Mouse (Mus musculus) myocyte (in vitro differentiated cells): Measurements from ENCODE around the gene Spty2d1. TPM values are rescaled to one million over a fixed set of nuclear protein-coding genes. Genes with fewer than 3 reads are reported as not detected.

Source experiments
- H3K27me3 ChIP-seq: one replicate; pipeline ENCODE4 v1.6.1; 2011; ENCODE audit not compliant: control insufficient read depth, insufficient read depth, insufficient read length
- H3K36me3 ChIP-seq: one replicate; pipeline ENCODE4 v1.6.1; 2011; ENCODE audit not compliant: control insufficient read depth, insufficient read depth
- H3K4me2 ChIP-seq: one replicate; pipeline ENCODE4 v1.6.1; 2011; ENCODE audit warnings: low read depth, control low read depth
- H3K4me3 ChIP-seq: one replicate; pipeline ENCODE4 v1.5.1; 2011; ENCODE audit warnings: mild to moderate bottlenecking, control low read depth, moderate library complexity
- H3K79me2 ChIP-seq: one replicate; pipeline ENCODE4 v1.6.1; 2011; ENCODE audit not compliant: control insufficient read depth, insufficient read depth
- H3ac ChIP-seq: one replicate; pipeline ENCODE4 v1.6.1; 2011; ENCODE audit not compliant: control insufficient read depth, insufficient read length
- CEBPB ChIP-seq: IDR thresholded peaks from 2 replicates; pipeline ENCODE4 v1.6.1; 2011; ENCODE audit warnings: mild to moderate bottlenecking, moderate library complexity; ENCODE audit not compliant: poor library complexity, insufficient read depth, severe bottlenecking
- E2F4 ChIP-seq: IDR thresholded peaks from one replicate; pipeline ENCODE4 v1.6.1; 2011; ENCODE audit warnings: mild to moderate bottlenecking, control low read depth, moderate library complexity; ENCODE audit not compliant: insufficient read depth
- MAX ChIP-seq: IDR thresholded peaks from one replicate; pipeline ENCODE4 v1.6.1; 2011; ENCODE audit warnings: low read depth, mild to moderate bottlenecking, control low read depth
- MYOD1 ChIP-seq, 3 experiments: IDR thresholded peaks; one replicate each; pipeline ENCODE4 v1.6.1; 2011; ENCODE audit warnings: control low read depth in 2 of 3, low read depth in 2 of 3, mild to moderate bottlenecking in 2 of 3, moderate library complexity in 1 of 3; ENCODE audit not compliant: insufficient read length in 2 of 3, control insufficient read depth in 1 of 3
- MYOG ChIP-seq, 3 experiments: IDR thresholded peaks; one replicate each; pipeline ENCODE4 v1.6.1; 2011; ENCODE audit warnings: control low read depth in 2 of 3, low read depth in 2 of 3, mild to moderate bottlenecking in 2 of 3; ENCODE audit not compliant: insufficient read length in 2 of 3, control insufficient read depth in 1 of 3, insufficient read depth in 1 of 3
- POLR2A ChIP-seq: IDR thresholded peaks from one replicate; pipeline ENCODE4 v1.6.1; 2011; ENCODE audit warnings: low read depth, mild to moderate bottlenecking, control low read depth, moderate library complexity; ENCODE audit not compliant: insufficient read length
- POLR2AphosphoS2 ChIP-seq: IDR thresholded peaks from one replicate; pipeline ENCODE4 v1.6.1; 2011; ENCODE audit warnings: low read depth, control low read depth; ENCODE audit not compliant: insufficient read length
- REST ChIP-seq: IDR thresholded peaks from one replicate; pipeline ENCODE4 v1.6.1; 2011; ENCODE audit warnings: mild to moderate bottlenecking, control low read depth, moderate library complexity; ENCODE audit not compliant: insufficient read depth, insufficient read length
- SRF ChIP-seq: IDR thresholded peaks from one replicate; pipeline ENCODE4 v1.6.1; 2011; ENCODE audit warnings: low read depth; ENCODE audit not compliant: control insufficient read depth, insufficient read length
- TCF12 ChIP-seq: IDR thresholded peaks from one replicate; pipeline ENCODE4 v1.6.1; 2011; ENCODE audit warnings: mild to moderate bottlenecking, control low read depth; ENCODE audit not compliant: poor library complexity, insufficient read depth, severe bottlenecking
- TCF3 ChIP-seq: IDR thresholded peaks from one replicate; pipeline ENCODE4 v1.6.1; 2011; ENCODE audit warnings: low read depth, control low read depth; ENCODE audit not compliant: insufficient read length
- USF1 ChIP-seq: IDR thresholded peaks from one replicate; pipeline ENCODE4 v1.6.1; 2011; ENCODE audit warnings: low read depth, mild to moderate bottlenecking, control low read depth, moderate library complexity
- polyA plus RNA-seq: library from polyadenylated mRNA; unstranded; fragments of >200 nt; fragmentation: generic; extraction: Trizol; gene quantifications from one replicate; pipeline ENCODE4 v1.2.1, GENCODE M21; 2012; ENCODE audit warnings: missing spikeins

Gene Spty2d1
- polyA plus RNA-seq, 1 experiment = 12.0 TPM

DNA sequence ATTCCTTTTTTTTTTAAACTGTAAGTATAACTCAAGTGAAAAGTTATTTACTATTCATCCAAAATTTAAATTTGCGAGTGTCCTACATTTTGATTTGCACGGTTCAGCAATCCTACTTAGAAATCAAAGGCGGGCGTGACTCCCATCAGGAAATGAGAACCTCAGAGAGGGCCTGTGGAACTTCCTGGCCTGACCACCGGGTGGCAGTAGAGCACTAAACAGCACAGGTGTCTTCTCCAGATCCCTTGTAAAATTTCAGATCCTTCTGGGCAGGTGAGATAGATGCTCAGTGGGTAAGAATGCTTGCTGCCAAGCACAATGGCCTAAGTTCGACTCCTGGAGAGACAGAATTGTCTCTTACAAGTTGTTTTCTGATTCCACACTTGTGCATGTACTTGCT lies 15.3 kb upstream of the Spty2d1 start:
- no peak overlapping the region for H3K4me3 ChIP-seq
- no peaks in the 10 kb centered on the region for H3K36me3 ChIP-seq
- TF ChIP-seq TCF3 = no peak
- no peak for TF ChIP-seq E2F4
- no peak for TF ChIP-seq CEBPB
- TF ChIP-seq SRF = no peak
- TF ChIP-seq MYOG (IDR thresholded peaks at IDR 0.05; ENCODE audit: control insufficient read depth in 1 of 3, insufficient read depth in 1 of 3, insufficient read length in 2 of 3, low read depth in 2 of 3) = no peak
- no peaks in the 10 kb centered on the region for H3K79me2 ChIP-seq
- H3K4me2 ChIP-seq = no peak overlapping the region
- no peaks in the 10 kb centered on the region for H3K27me3 ChIP-seq
- H3ac ChIP-seq = no peak overlapping the region

DNA sequence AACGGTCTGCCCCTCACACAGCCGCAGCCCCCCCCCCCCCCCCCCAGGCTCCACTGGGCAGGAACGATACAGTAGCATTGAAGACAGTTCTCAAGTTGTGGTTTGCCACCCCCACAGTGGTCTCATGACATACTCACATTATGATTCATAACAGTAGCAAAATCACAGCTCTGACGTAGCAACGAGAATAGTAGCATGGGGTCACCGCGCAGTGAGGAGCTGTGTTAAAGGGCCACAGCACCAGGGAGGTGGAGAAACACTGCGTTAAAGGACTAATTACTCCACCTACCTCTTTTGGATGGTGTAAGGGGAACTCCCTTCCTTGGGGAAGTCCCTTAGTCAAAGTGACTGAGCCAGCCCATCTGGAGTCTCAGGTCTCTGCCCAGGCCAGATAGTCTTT lies 14.3 kb upstream of the Spty2d1 start:
- Histone ChIP-seq H3K4me3 (no peak overlapping the region), H3K27me3 (no peaks in the 10 kb centered on the region), H3K4me2 (peak overlapping the region; percentile 68), H3ac (no peak overlapping the region), H3K36me3 (no peaks in the 10 kb centered on the region), H3K79me2 (no peaks in the 10 kb centered on the region)
- TF ChIP-seq POLR2A = no peak
- no peak for TF ChIP-seq TCF12
- no peak for TF ChIP-seq POLR2AphosphoS2
- TF ChIP-seq MYOD1 (IDR thresholded peaks at IDR 0.05; ENCODE audit: control insufficient read depth in 1 of 3, insufficient read length in 2 of 3, low read depth in 2 of 3) = no peak
- TF ChIP-seq TCF3 = no peak
- no peak for TF ChIP-seq REST
- TF ChIP-seq SRF = no peak
- TF ChIP-seq USF1 = no peak
- TF ChIP-seq CEBPB = no peak
- no peak for TF ChIP-seq MAX
- TF ChIP-seq MYOG (IDR thresholded peaks at IDR 0.05; ENCODE audit: control insufficient read depth in 1 of 3, insufficient read depth in 1 of 3, insufficient read length in 2 of 3, low read depth in 2 of 3) = no peak

DNA sequence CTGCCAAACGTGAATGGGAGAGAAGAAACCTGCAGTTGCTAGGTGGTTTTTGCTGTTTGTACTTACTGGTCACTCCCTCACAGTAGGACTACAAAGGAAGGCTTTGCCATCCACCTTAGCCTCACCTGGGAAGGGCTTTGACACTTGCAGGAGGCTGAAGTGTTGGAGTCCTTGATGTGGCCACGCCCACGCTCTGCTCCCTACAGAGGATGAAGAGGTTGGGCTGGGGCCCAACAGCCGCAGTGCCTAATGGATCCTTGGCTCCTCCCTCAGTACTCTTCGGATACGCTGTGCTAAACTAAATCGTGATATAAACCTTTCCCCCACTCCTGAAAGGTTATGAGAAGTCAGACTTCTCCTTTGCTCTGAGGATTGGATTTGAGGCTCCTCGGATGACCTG lies 12.7 kb upstream of the Spty2d1 start:
- no peak overlapping the region for H3K4me2 ChIP-seq
- no peak for TF ChIP-seq USF1
- TF ChIP-seq TCF3 = no peak
- TF ChIP-seq TCF12 = no peak
- no peak for TF ChIP-seq SRF
- no peak for TF ChIP-seq CEBPB
- TF ChIP-seq POLR2A = no peak
- no peak for TF ChIP-seq E2F4
- no peak for TF ChIP-seq REST
- TF ChIP-seq MYOD1 (IDR thresholded peaks at IDR 0.05; ENCODE audit: control insufficient read depth in 1 of 3, insufficient read length in 2 of 3, low read depth in 2 of 3) = no peak
- TF ChIP-seq MYOG (IDR thresholded peaks at IDR 0.05; ENCODE audit: control insufficient read depth in 1 of 3, insufficient read depth in 1 of 3, insufficient read length in 2 of 3, low read depth in 2 of 3) = no peak
- no peak for TF ChIP-seq MAX
- no peak for TF ChIP-seq POLR2AphosphoS2
- no peak overlapping the region for H3K4me3 ChIP-seq

DNA sequence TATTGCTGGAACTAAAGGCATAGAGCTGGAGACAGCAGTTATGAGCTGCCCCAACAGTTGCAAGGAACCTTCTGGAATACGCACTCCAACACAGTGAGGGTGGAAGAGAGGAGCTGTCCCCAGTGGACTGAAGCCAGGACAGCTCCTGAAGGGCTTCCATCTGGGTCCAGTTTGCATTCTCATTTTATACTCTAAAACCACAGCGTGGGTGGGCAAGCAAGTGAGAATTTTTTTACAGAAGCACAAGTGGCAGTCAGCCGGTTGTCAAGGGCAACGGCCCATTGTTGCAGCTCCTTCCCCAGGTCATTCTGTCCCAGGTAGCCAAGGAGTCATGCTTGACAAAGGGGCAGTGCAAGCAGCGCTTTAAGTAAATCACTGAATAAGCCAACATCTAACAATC lies 11.4 kb upstream of the Spty2d1 start:
- Histone ChIP-seq H3K79me2 (no peaks in the 10 kb centered on the region), H3ac (no peak overlapping the region), H3K27me3 (no peaks in the 10 kb centered on the region), H3K4me3 (no peak overlapping the region), H3K36me3 (no peaks in the 10 kb centered on the region), H3K4me2 (no peak overlapping the region)
- TF ChIP-seq TCF12 = no peak
- TF ChIP-seq MYOD1 (IDR thresholded peaks at IDR 0.05; ENCODE audit: control insufficient read depth in 1 of 3, insufficient read length in 2 of 3, low read depth in 2 of 3) = peak in 1 of 3 experiments; percentile 18

More for the DNA sequence above, 12.7 kb upstream of the Spty2d1 start:
- Histone ChIP-seq H3K79me2 (no peaks in the 10 kb centered on the region), H3K36me3 (no peaks in the 10 kb centered on the region), H3K27me3 (no peaks in the 10 kb centered on the region), H3ac (no peak overlapping the region)

DNA sequence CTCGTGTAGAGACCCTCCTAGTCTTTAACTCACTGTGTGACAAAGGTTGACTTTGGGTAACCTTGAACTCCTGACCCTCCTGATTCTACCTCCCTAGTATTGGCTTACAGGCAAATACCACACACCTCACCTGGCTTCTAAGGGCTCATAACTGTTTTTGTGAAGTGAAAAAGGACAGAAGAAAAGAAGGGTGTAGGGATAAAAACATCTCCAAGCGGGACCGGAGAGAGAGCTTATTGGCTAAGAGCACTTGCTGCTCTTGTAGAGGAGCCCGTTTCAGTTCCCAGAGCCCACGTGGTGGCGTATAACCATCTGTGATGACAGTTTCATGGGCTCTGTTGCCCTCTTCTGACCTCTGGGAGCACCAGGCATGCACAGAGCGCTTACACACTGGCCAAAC lies 8.9 kb upstream of the Spty2d1 start:
- Histone ChIP-seq H3ac (no peak overlapping the region), H3K4me3 (no peak overlapping the region), H3K4me2 (no peak overlapping the region), H3K27me3 (no peaks in the 10 kb centered on the region), H3K36me3 (no peaks in the 10 kb centered on the region), H3K79me2 (no peaks in the 10 kb centered on the region)
- TF ChIP-seq POLR2AphosphoS2 (no peak), CEBPB (no peak), E2F4 (no peak), USF1 (no peak), MYOD1 (IDR thresholded peaks at IDR 0.05; ENCODE audit: control insufficient read depth in 1 of 3, insufficient read length in 2 of 3, low read depth in 2 of 3) (no peak), TCF3 (no peak), SRF (no peak), MAX (no peak), TCF12 (no peak), MYOG (IDR thresholded peaks at IDR 0.05; ENCODE audit: control insufficient read depth in 1 of 3, insufficient read depth in 1 of 3, insufficient read length in 2 of 3, low read depth in 2 of 3) (no peak), POLR2A (no peak), REST (no peak)
